Mouse (Mus musculus) kidney, postnatal 0 days (tissue): Measurements from ENCODE around the gene Il13. TPM values are rescaled to one million over a fixed set of nuclear protein-coding genes. Genes with fewer than 3 reads are reported as not detected.

Experiments used
- ATAC-seq: fragments of 200-750 bp; cut with Nextera tagmentation; replicated peaks from 2 replicates; pipeline ENCODE4 v1.8.0; 2017; ENCODE audit warnings: low read depth, moderate number of reproducible peaks, moderate TSS enrichment, moderate library complexity; ENCODE audit not compliant: low FRiP score
- DNase-seq: peaks from one replicate; pipeline ENCODE4 v3.0.0-alpha.2; 2016; ENCODE audit warnings: low spot score
- H3K27ac ChIP-seq: fragments of 300-500 bp; sonication (generic); 2 replicates; pipeline ENCODE4 v1.5.1; 2014; ENCODE audit warnings: mild to moderate bottlenecking
- H3K27me3 ChIP-seq: fragments of 300-500 bp; sonication (generic); 2 replicates; pipeline ENCODE4 v1.6.1; 2014; ENCODE audit warnings: low read length, mixed read lengths; ENCODE audit not compliant: insufficient read depth
- H3K36me3 ChIP-seq: fragments of 300-500 bp; sonication (generic); 2 replicates; pipeline ENCODE4 v1.6.1; 2014; ENCODE audit warnings: low read length, mixed read lengths; ENCODE audit not compliant: insufficient read depth
- H3K4me1 ChIP-seq: fragments of 300-500 bp; sonication (generic); replicated peaks from 2 replicates; pipeline ENCODE4 v1.6.1; 2014; ENCODE audit warnings: antibody characterized with exemption, low read length, mixed read lengths; ENCODE audit not compliant: insufficient read depth
- H3K4me2 ChIP-seq: fragments of 300-500 bp; sonication (generic); 2 replicates; pipeline ENCODE4 v1.6.1; 2014; ENCODE audit warnings: mild to moderate bottlenecking, low read length, moderate library complexity, mixed read lengths
- H3K4me3 ChIP-seq: fragments of 300-500 bp; sonication (generic); replicated peaks from 2 replicates; pipeline ENCODE4 v1.5.1; 2014; ENCODE audit warnings: low read depth, low read length
- H3K9ac ChIP-seq: fragments of 300-500 bp; sonication (generic); 2 replicates; pipeline ENCODE4 v1.6.1; 2014; ENCODE audit warnings: low read depth, low read length
- H3K9me3 ChIP-seq: fragments of 300-500 bp; sonication (generic); replicated peaks from 2 replicates; pipeline ENCODE4 v1.6.1; 2016; ENCODE audit warnings: low read length, inconsistent platforms, mixed read lengths
- CTCF ChIP-seq: IDR thresholded peaks from 2 replicates; pipeline ENCODE4 v1.5.1; 2016; ENCODE audit warnings: antibody characterized with exemption, low read depth, mild to moderate bottlenecking, moderate library complexity
- WGBS: fragments of 180-500 bp; shearing (Covaris S2); extraction: QIAGEN DNeasy Blood & Tissue Kit; methylation state at CpG from one replicate; pipeline ENCODE4 v1.1.7; 2014; 5-methylcytosine and 5-hydroxymethylcytosine counted together
- polyA plus RNA-seq: library from polyadenylated mRNA; unstranded; fragments of >200 nt; fragmentation: Nextera tagmentation; extraction: Ambion mirVana; gene quantifications from 2 replicates; pipeline ENCODE4 v1.2.1, GENCODE M21; 2015

The Il13 gene
- polyA plus RNA-seq, 1 experiment from 2014 or later = not detected

- H3K4me1 ChIP-seq = no peaks in the 10 kb centered on the region
- DNase-seq (no peak), ATAC-seq (no peak)
- 56% methylated on average over 4 of the region's 4 CpGs for WGBS
- no peaks in the 10 kb centered on the region for H3K9me3 ChIP-seq
- H3K36me3 ChIP-seq = no peaks in the 10 kb centered on the region
- H3K27me3 ChIP-seq = no peaks in the 10 kb centered on the region
- H3K4me2 ChIP-seq = no peak overlapping the region
- no peak overlapping the region for H3K27ac ChIP-seq
- H3K4me3 ChIP-seq = no peak overlapping the region
- H3K9ac ChIP-seq = no peak overlapping the region
- TF ChIP-seq CTCF = no peak
Observed at GRCm38 (mm10) chr11:53617562-53618109, 16.9 kb downstream of the Il13 start.

DNA sequence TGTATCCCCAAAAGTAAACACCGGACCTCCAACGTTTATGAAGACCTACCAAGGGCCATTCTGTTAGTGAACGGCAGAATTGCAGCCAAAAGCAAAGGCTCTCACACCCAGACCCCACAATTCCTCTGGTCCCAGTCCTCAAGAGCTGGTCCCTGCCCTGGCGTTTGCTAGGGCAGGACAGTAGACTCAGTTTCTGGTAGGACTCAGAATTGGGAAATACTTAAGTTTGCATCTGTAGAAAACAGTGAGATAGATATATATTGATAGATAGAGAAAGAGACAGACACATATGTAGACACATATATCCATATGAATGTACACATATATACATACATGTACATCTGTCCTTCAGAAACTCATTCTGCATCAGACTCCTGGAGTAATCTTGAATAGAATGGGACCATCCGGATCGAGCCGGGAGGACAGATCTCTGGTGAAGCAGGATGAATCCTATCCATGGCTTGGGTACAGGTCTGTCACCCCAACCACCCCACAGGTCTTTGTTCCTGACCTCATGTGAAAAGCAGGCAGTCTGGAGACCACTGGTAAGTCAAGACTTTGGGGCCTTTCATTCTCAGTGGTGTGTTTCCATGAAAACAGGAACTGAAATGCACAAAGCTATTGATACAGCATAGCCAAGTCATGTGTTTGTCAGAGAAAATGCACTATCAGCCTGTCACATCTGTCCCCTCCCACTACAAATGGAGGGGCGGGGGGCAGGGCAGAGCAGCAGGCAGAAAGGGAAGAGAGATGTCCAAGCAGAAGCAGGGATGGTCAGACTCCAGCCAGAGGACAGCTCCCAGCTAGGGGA lies 17.5 kb downstream of the Il13 start:
- 75% methylated on average over 8 of the region's 8 CpGs for WGBS
- no peak for ATAC-seq
- no peak overlapping the region for H3K27ac ChIP-seq

DNA sequence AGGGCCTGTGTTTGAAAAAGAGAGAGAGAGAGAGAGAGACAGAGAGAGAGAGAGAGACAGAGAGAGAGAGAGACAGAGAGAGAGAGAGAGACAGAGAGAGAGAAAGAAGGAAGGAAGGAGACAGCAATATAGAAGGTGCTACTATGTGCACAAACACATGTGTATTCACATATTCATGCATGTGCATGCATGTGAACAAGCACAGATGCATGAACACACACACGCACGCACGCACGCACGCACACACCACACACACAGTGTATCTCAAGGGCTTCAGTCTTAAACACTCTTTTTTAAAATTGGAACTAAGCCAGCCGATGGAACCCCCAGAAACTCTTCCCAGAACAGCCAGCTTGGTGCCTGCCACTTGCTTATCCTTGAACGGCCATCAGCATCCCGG lies 18.9 kb downstream of the Il13 start:
- H3K9ac ChIP-seq = no peak overlapping the region
- no peak overlapping the region for H3K4me2 ChIP-seq
- DNase-seq (no peak), ATAC-seq (no peak)
- 93% methylated on average over 8 of the region's 8 CpGs for WGBS
- TF ChIP-seq CTCF = no peak
- no peak overlapping the region for H3K4me3 ChIP-seq
- H3K27ac ChIP-seq = no peak overlapping the region
- no peaks in the 10 kb centered on the region for H3K4me1 ChIP-seq
- no peaks in the 10 kb centered on the region for H3K9me3 ChIP-seq
- H3K27me3 ChIP-seq = no peaks in the 10 kb centered on the region
- no peaks in the 10 kb centered on the region for H3K36me3 ChIP-seq

More for the DNA sequence above, 17.5 kb downstream of the Il13 start:
- no peaks in the 10 kb centered on the region for H3K27me3 ChIP-seq
- H3K9ac ChIP-seq = no peak overlapping the region
- H3K4me3 ChIP-seq = no peak overlapping the region
- H3K36me3 ChIP-seq = no peaks in the 10 kb centered on the region
- H3K4me1 ChIP-seq = no peaks in the 10 kb centered on the region
- H3K9me3 ChIP-seq = no peaks in the 10 kb centered on the region
- no peak for TF ChIP-seq CTCF
- DNase-seq = no peak
- H3K4me2 ChIP-seq = no peak overlapping the region

GRCm38 (mm10) chr11:53615172-53615571 lies 19.3 kb downstream of the Il13 start:
- Histone ChIP-seq H3K4me1 (no peaks in the 10 kb centered on the region), H3K27me3 (no peaks in the 10 kb centered on the region), H3K9me3 (no peaks in the 10 kb centered on the region), H3K9ac (no peak overlapping the region), H3K4me2 (no peak overlapping the region), H3K4me3 (no peak overlapping the region), H3K36me3 (no peaks in the 10 kb centered on the region), H3K27ac (no peak overlapping the region)
- no peak for TF ChIP-seq CTCF
- DNase-seq (no peak), ATAC-seq (no peak)
- WGBS = 63% methylated on average over 6 of the region's 6 CpGs

DNA sequence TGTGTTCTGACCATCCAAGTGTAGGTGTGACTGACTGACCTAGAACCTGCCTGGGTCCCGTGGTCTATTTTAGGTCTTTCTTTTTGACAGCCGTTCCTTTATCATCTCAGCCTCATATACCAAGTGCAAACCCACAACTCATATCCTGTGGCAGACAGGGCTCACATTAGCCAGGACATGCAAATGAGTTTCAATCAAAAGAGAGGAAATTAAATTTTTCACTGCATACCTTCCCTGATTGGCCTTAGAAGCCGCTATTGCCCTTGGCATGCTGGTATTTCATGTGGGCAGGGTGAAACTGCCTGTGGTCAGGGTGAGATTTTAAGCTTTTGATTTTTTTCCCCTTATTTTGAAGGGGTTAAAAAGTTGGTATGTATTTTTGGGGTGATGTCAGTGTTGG lies 24.8 kb downstream of the Il13 start:
- ATAC-seq = no peak
- no peak overlapping the region for H3K9ac ChIP-seq
- H3K27me3 ChIP-seq = no peaks in the 10 kb centered on the region
- DNase-seq = no peak
- 75% methylated on average over 3 of the region's 3 CpGs for WGBS
- H3K27ac ChIP-seq = no peak overlapping the region
- H3K9me3 ChIP-seq = no peaks in the 10 kb centered on the region
- no peaks in the 10 kb centered on the region for H3K36me3 ChIP-seq
- H3K4me2 ChIP-seq = no peak overlapping the region
- H3K4me1 ChIP-seq = no peaks in the 10 kb centered on the region
- TF ChIP-seq CTCF = no peak
- H3K4me3 ChIP-seq = no peak overlapping the region

DNA sequence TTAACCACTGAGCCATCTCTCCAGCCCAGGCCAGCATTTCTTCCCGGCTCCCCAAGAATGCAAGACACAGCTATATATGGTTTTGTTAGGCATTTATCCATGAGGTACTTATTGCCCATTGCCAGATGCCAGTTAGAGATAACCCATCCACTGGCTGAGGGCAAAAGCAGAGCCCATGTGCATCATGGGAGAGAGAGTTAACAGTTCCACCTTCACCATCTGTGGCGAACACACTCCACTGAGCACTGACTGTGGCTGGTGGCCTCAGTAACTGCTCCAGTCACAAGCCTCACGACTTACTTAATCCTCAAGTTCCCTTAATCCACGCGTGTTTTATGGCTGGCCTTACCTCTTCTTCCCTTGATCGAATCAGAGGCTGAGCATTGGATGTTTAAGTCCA lies 25.3 kb downstream of the Il13 start:
- 70% methylated on average over 6 of the region's 6 CpGs for WGBS
- ATAC-seq = no peak
- H3K27ac ChIP-seq = no peak overlapping the region
- H3K9me3 ChIP-seq = no peaks in the 10 kb centered on the region
- H3K9ac ChIP-seq = no peak overlapping the region
- no peak overlapping the region for H3K4me2 ChIP-seq
- TF ChIP-seq CTCF = no peak
- no peaks in the 10 kb centered on the region for H3K36me3 ChIP-seq
- no peaks in the 10 kb centered on the region for H3K27me3 ChIP-seq
- no peak for DNase-seq
- H3K4me1 ChIP-seq = no peaks in the 10 kb centered on the region
- H3K4me3 ChIP-seq = no peak overlapping the region
